Comparison of ENCODE assay signal across 16 mouse cellular contexts in the genomic region with DNA sequence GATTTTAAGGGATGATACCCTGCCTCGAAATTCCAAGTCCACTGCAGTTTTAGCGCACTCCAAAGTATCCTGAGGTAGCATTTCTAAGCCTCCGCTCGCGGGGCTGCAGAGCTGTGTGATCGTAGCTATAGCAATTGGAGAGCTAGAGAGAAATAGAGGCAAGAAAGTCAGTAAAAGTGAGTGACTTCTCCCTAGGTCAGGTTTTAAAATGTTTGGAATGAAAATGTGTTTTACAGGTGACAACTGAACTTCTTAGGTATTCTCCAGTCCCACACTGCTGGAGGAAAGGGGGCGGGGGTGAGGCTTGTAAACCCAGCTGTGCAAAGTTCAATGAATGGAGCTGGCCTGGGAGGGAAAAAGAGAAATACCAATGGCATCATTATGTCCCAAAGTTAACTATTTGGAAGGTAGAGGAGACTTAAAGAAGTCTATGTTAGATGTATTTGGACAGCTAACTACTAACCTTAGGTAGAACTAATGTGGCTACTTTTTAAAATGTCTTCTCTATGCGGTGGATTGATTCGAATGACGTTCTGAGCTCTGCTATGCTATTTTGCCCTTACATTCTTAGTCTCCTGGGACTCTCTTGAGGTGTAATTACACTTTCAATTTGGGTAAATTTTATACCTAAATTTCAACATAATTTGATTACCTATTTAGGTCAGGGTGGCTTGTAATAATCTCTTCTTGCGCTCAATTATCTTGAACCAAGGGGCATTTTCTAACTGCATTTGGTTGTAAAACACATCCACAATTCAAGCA. TPM values are rescaled to one million over a fixed set of nuclear protein-coding genes. Genes with fewer than 3 reads are reported as not detected.
DNase-seq lines count a peak whose midpoint lies in the region; ATAC-seq and TF ChIP-seq lines count a peak whose summit lies in the region.
"Had no signal": no experiment of that assay in that cellular context is flagged by ENCODE, and none has a peak within 500 bp of the region (broad histone marks: within the 10 kb centered on the region; RNA-seq: fewer than 3 reads in every experiment).

No protein-coding gene starts in this region.

- peak; percentile 68 for DNase-seq in liver, adult 2 months (ENCODE audit: extremely low read depth, low read depth, low spot score)
- no peak for DNase-seq in liver
- DNase-seq in neural tube, embryonic 10.5 days (ENCODE audit: extremely low spot score, low spot score), result peak; percentile 31
- DNase-seq in liver, postnatal 0 days, result no peak
- DNase-seq in stomach, postnatal 0 days (ENCODE audit: low spot score), result peak; percentile 64
- DNase-seq in limb, embryonic 10.5 days (ENCODE audit: low spot score), result no peak
- DNase-seq in spleen, postnatal 10 days (ENCODE audit: low spot score in 2 of 2), result no peak
- DNase-seq: cerebellum, adult 2 months; right cerebral cortex, postnatal 25 days; thymus, postnatal 25 days had no signal

- H3K9ac ChIP-seq in liver, adult 2 months (ENCODE audit: low read depth, low read length), result peak overlapping the region; percentile 66; the same call in 1 of the 2 replicates
- H3K9ac ChIP-seq in neural tube, embryonic 15.5 days (replicated peaks), result no peak overlapping the region
- H3K9ac ChIP-seq in liver, postnatal 0 days (replicated peaks), result no peak overlapping the region
- H3K9ac ChIP-seq in stomach, postnatal 0 days (ENCODE audit: low read length), result peak overlapping the region; percentile 50
- H3K9ac ChIP-seq: hindbrain, embryonic 14.5 days; liver, embryonic 14.5 days had no signal

- no peak overlapping the region for H3K4me2 ChIP-seq in neural tube, embryonic 15.5 days
- peak overlapping the region; percentile 26; the same call in 1 of the 2 replicates for H3K4me2 ChIP-seq in liver, postnatal 0 days (ENCODE audit: low read depth, low read length)
- peak overlapping the region; percentile 47 for H3K4me2 ChIP-seq in stomach, postnatal 0 days (replicated peaks; ENCODE audit: low read depth)
- H3K4me2 ChIP-seq: hindbrain, embryonic 14.5 days had no signal

- TF ChIP-seq EP300 in liver, postnatal 0 days (IDR thresholded peaks at IDR 0.05; ENCODE audit: low read depth), result no peak
- no peak for TF ChIP-seq EP300 in stomach, postnatal 0 days (optimal IDR thresholded peaks at IDR 0.05)

- H3K9me3 ChIP-seq in neural tube, embryonic 15.5 days (replicated peaks), result no peaks in the 10 kb centered on the region
- no peaks in the 10 kb centered on the region for H3K9me3 ChIP-seq in liver, postnatal 0 days (ENCODE audit: low read length)
- no peaks in the 10 kb centered on the region for H3K9me3 ChIP-seq in stomach, postnatal 0 days (ENCODE audit: control insufficient read depth, low read length)
- no peaks in the 10 kb centered on the region for H3K9me3 ChIP-seq in limb, embryonic 10.5 days (replicated peaks)

- no peak overlapping the region; the same call in 1 of the 2 replicates for H3K4me3 ChIP-seq in liver, adult 2 months (ENCODE audit: insufficient read depth, low read depth, low read length)
- H3K4me3 ChIP-seq in neural tube, embryonic 15.5 days (replicated peaks), result no peak overlapping the region
- H3K4me3 ChIP-seq in liver, postnatal 0 days (ENCODE audit: low read depth, low read length), result no peak overlapping the region
- H3K4me3 ChIP-seq in stomach, postnatal 0 days (ENCODE audit: low read depth, low read length), result no peak overlapping the region
- H3K4me3 ChIP-seq in limb, embryonic 10.5 days, result no peak overlapping the region

- no peak for ATAC-seq in neural tube, embryonic 15.5 days (ENCODE audit: low FRiP score)
- no peak for ATAC-seq in liver, postnatal 0 days
- no peak for ATAC-seq in stomach, postnatal 0 days (ENCODE audit: low FRiP score, low TSS enrichment)
- ATAC-seq: activated CD4-positive, CD25-positive, alpha-beta regulatory T cell, adult 4 months had no signal

- 11% methylated on average over 11 of the region's 11 CpGs for WGBS in liver, adult 2 months
- whole genome bisulfite sequencing in neural tube, embryonic 15.5 days, result 5% methylated on average over 11 of the region's 11 CpGs
- WGBS in liver, postnatal 0 days (ENCODE audit: insufficient replicate concordance), result 7% methylated on average over 11 of the region's 11 CpGs
- WGBS in stomach, postnatal 0 days, result 2% methylated on average over 11 of the region's 11 CpGs
- WGBS in limb, embryonic 10.5 days, result 3% methylated on average over 11 of the region's 11 CpGs

- peaks cover 3% of the 10 kb centered on the region; the same call in 1 of the 2 replicates for H3K36me3 ChIP-seq in liver, adult 2 months (ENCODE audit: control insufficient read depth, insufficient read depth, low read length)
- no peaks in the 10 kb centered on the region for H3K36me3 ChIP-seq in neural tube, embryonic 15.5 days
- H3K36me3 ChIP-seq in liver, postnatal 0 days (replicated peaks; ENCODE audit: insufficient read depth, low read length), result no peaks in the 10 kb centered on the region
- no peaks in the 10 kb centered on the region for H3K36me3 ChIP-seq in stomach, postnatal 0 days (ENCODE audit: control insufficient read depth, insufficient read depth, low read length)
- no peaks in the 10 kb centered on the region for H3K36me3 ChIP-seq in limb, embryonic 10.5 days

- H3K27ac ChIP-seq in liver, adult 2 months (replicated peaks; ENCODE audit: insufficient read depth, low read depth, low read length), result peak overlapping the region; percentile 88
- no peak overlapping the region for H3K27ac ChIP-seq in neural tube, embryonic 15.5 days (replicated peaks)
- no peak overlapping the region for H3K27ac ChIP-seq in liver, postnatal 0 days (ENCODE audit: low read depth)
- H3K27ac ChIP-seq in stomach, postnatal 0 days (replicated peaks), result peak overlapping the region; percentile 92
- H3K27ac ChIP-seq in limb, embryonic 10.5 days, result no peak overlapping the region
- H3K27ac ChIP-seq: hindbrain, embryonic 14.5 days; liver, embryonic 14.5 days had no signal

- peaks cover 9% of the 10 kb centered on the region; the same call in 1 of the 2 replicates for H3K4me1 ChIP-seq in liver, adult 2 months (ENCODE audit: control insufficient read depth, insufficient read depth, low read length)
- peaks cover 6% of the 10 kb centered on the region; the same call in 1 of the 2 replicates for H3K4me1 ChIP-seq in neural tube, embryonic 15.5 days
- H3K4me1 ChIP-seq in liver, postnatal 0 days (ENCODE audit: insufficient read depth), result peaks cover 5% of the 10 kb centered on the region
- no peaks in the 10 kb centered on the region for H3K4me1 ChIP-seq in stomach, postnatal 0 days (replicated peaks; ENCODE audit: control insufficient read depth, insufficient read depth)
- peaks cover 23% of the 10 kb centered on the region for H3K4me1 ChIP-seq in limb, embryonic 10.5 days

- no peak for TF ChIP-seq CTCF in liver, adult 2 months (IDR thresholded peaks at IDR 0.05; ENCODE audit: low read depth, low read length)
- no peak for TF ChIP-seq CTCF in liver, postnatal 0 days (IDR thresholded peaks at IDR 0.05; ENCODE audit: low read depth)
- TF ChIP-seq CTCF in stomach, postnatal 0 days (IDR thresholded peaks at IDR 0.05; ENCODE audit: low read depth), result no peak

- H3K27me3 ChIP-seq in liver, adult 2 months (ENCODE audit: control insufficient read depth, insufficient read depth, low read length), result no peaks in the 10 kb centered on the region
- peaks cover 87% of the 10 kb centered on the region for H3K27me3 ChIP-seq in neural tube, embryonic 15.5 days (replicated peaks)
- peaks cover 76% of the 10 kb centered on the region for H3K27me3 ChIP-seq in liver, postnatal 0 days (ENCODE audit: insufficient read depth, low read length)
- H3K27me3 ChIP-seq in stomach, postnatal 0 days (ENCODE audit: control insufficient read depth, insufficient read depth, low read length), result peaks cover 3% of the 10 kb centered on the region; the same call in 1 of the 2 replicates
- H3K27me3 ChIP-seq in limb, embryonic 10.5 days (ENCODE audit: low read depth, poor library complexity, severe bottlenecking), result peaks cover 100% of the 10 kb centered on the region

- TF ChIP-seq POLR2A in liver, adult 2 months (IDR thresholded peaks at IDR 0.05; ENCODE audit: extremely low read depth, insufficient read depth, low read length), result no peak

- H3K79me2 ChIP-seq in liver, adult 2 months (ENCODE audit: control insufficient read depth, insufficient read depth, low read length), result peaks cover 3% of the 10 kb centered on the region; the same call in 1 of the 2 replicates

RNA-seq across cellular contexts. Expression of gene Foxa1, which starts 9.6 kb away (rescaled TPM):
- total RNA-seq in liver, adult 2 months (2014; rRNA removed), result 4.1 and 5.2 TPM in 2 replicates
- 11.8 and 15.2 TPM in 2 replicates for polyA plus RNA-seq in liver, adult 2 months (2012; rRNA removed)
- polyA plus RNA-seq in neural tube, embryonic 15.5 days (2015; fragmentation: Nextera tagmentation; extraction: Ambion mirVana), result 0.40 and 1.1 TPM in 2 replicates
- 1.5 and 2.3 TPM in 2 replicates for polyA plus RNA-seq in liver, postnatal 0 days (2015; fragmentation: Nextera tagmentation; extraction: Ambion mirVana)
- polyA plus RNA-seq in stomach, postnatal 0 days (2015; fragmentation: Nextera tagmentation; extraction: Ambion mirVana), result 16.1 and 28.9 TPM in 2 replicates
- polyA plus RNA-seq in limb, embryonic 10.5 days (2016; fragmentation: Nextera tagmentation; extraction: Ambion mirVana), result 0.08 TPM in 1 of 2 replicates, not detected in the other
- total RNA-seq: gastrocnemius, postnatal 4 days; left cerebral cortex, postnatal 10 days had no signal
- polyA plus RNA-seq: activated CD4-positive, CD25-positive, alpha-beta regulatory T cell, adult 4 months had no signal

RNA-seq across cellular contexts. Expression of gene Ttc6, which starts 26.8 kb away (rescaled TPM):
- 1.0 and 1.1 TPM in 2 replicates for total RNA-seq in liver, adult 2 months (2014; rRNA removed)
- 0.87 and 1.0 TPM in 2 replicates for polyA plus RNA-seq in liver, adult 2 months (2012; rRNA removed)
- polyA plus RNA-seq in neural tube, embryonic 15.5 days (2015; fragmentation: Nextera tagmentation; extraction: Ambion mirVana), result 0.75 and 0.83 TPM in 2 replicates
- 0.08 and 0.09 TPM in 2 replicates for polyA plus RNA-seq in liver, postnatal 0 days (2015; fragmentation: Nextera tagmentation; extraction: Ambion mirVana)
- 3.3 and 3.5 TPM in 2 replicates for polyA plus RNA-seq in stomach, postnatal 0 days (2015; fragmentation: Nextera tagmentation; extraction: Ambion mirVana)
- 0.04 and 0.05 TPM in 2 replicates for polyA plus RNA-seq in limb, embryonic 10.5 days (2016; fragmentation: Nextera tagmentation; extraction: Ambion mirVana)
- total RNA-seq: gastrocnemius, postnatal 4 days had no signal
- polyA plus RNA-seq: cerebellum, adult 2 months had no signal

Comparison
In these comparisons a context has a peak if more than half of its experiments do, and no peak if none do; other contexts are left out.
1. DNase-seq: peak in liver, adult 2 months (single experiment), neural tube, embryonic 10.5 days (single experiment) and stomach, postnatal 0 days (single experiment); none in liver (single experiment), liver, postnatal 0 days (single experiment), limb, embryonic 10.5 days (single experiment) and spleen, postnatal 10 days (0 of 2).
2. H3K27ac ChIP-seq: peak in liver, adult 2 months (single experiment) and stomach, postnatal 0 days (single experiment); none in neural tube, embryonic 15.5 days (single experiment), liver, postnatal 0 days (single experiment) and limb, embryonic 10.5 days (single experiment).
3. H3K9ac ChIP-seq: peak in liver, adult 2 months (single experiment) and stomach, postnatal 0 days (single experiment); none in neural tube, embryonic 15.5 days (single experiment) and liver, postnatal 0 days (single experiment).